Mouse (Mus musculus) 416B (cell line): ENCODE data around the gene Scfd2.

Source experiments
- DNase-seq: peaks from one replicate; pipeline ENCODE4 v3.0.0; 2011; ENCODE audit warnings: low read depth

The Scfd2 gene

GRCm38 (mm10) chr5:74201570-74202357 is 329.8 kb downstream of the Scfd2 start:
- no peak for DNase-seq

- DNase-seq = peak; percentile 17
Measured at GRCm38 (mm10) chr5:74200481-74200880, 331.1 kb downstream of the Scfd2 start.

GRCm38 (mm10) chr5:74199793-74200192 is 331.8 kb downstream of the Scfd2 start:
- DNase-seq = no peak

GRCm38 (mm10) chr5:74198446-74198845 is 333.1 kb downstream of the Scfd2 start:
- no peak for DNase-seq

- DNase-seq = no peak
Measured at GRCm38 (mm10) chr5:74197541-74198330, 333.8 kb downstream of the Scfd2 start.

GRCm38 (mm10) chr5:74196307-74196618 is 335.3 kb downstream of the Scfd2 start:
- DNase-seq = no peak

- no peak for DNase-seq
Measured at GRCm38 (mm10) chr5:74195614-74196306, 335.8 kb downstream of the Scfd2 start.

GRCm38 (mm10) chr5:74194841-74195613 is 336.5 kb downstream of the Scfd2 start, which contains the start of gene Rasl11b:
Rasl11b (plus strand) TSS chr5:74195286.
- DNase-seq = no peak

- DNase-seq = no peak
Measured at GRCm38 (mm10) chr5:74194027-74194840, 337.3 kb downstream of the Scfd2 start.

GRCm38 (mm10) chr5:74193626-74194025 is 337.9 kb downstream of the Scfd2 start:
- no peak for DNase-seq

- no peak for DNase-seq
Measured at GRCm38 (mm10) chr5:74193008-74193407, 338.6 kb downstream of the Scfd2 start.

- no peak for DNase-seq
Measured at GRCm38 (mm10) chr5:74190911-74191310, 340.6 kb downstream of the Scfd2 start.

GRCm38 (mm10) chr5:74190161-74190491 is 341.4 kb downstream of the Scfd2 start:
- no peak for DNase-seq

GRCm38 (mm10) chr5:74189484-74190160 is 341.9 kb downstream of the Scfd2 start:
- DNase-seq = no peak

- no peak for DNase-seq
Measured at GRCm38 (mm10) chr5:74188886-74189285, 342.7 kb downstream of the Scfd2 start.

GRCm38 (mm10) chr5:74188076-74188475 is 343.5 kb downstream of the Scfd2 start:
- no peak for DNase-seq

GRCm38 (mm10) chr5:74184607-74185006 is 347.0 kb downstream of the Scfd2 start:
- DNase-seq = peak; percentile 31

GRCm38 (mm10) chr5:74183118-74183517 is 348.4 kb downstream of the Scfd2 start:
- peak; percentile 44 for DNase-seq

- no peak for DNase-seq
Measured at GRCm38 (mm10) chr5:74180216-74180615, 351.3 kb downstream of the Scfd2 start.

- no peak for DNase-seq
Measured at GRCm38 (mm10) chr5:74175526-74176270, 355.9 kb downstream of the Scfd2 start.
